Mouse (Mus musculus) intestine, embryonic 16.5 days (tissue): ENCODE measurements around the gene Cerkl. TPM values are rescaled to one million over a fixed set of nuclear protein-coding genes. Genes with fewer than 3 reads are reported as not detected.

ENCODE experiments used
- ATAC-seq: fragments of 200-750 bp; cut with Nextera tagmentation; 2 replicates; pipeline ENCODE4 v1.8.0; 2017; ENCODE audit warnings: moderate TSS enrichment, moderate library complexity
- H3K27ac ChIP-seq: fragments of 300-500 bp; sonication (generic); 2 replicates; pipeline ENCODE4 v1.5.1; 2014; ENCODE audit warnings: mild to moderate bottlenecking, low read length
- H3K27me3 ChIP-seq: fragments of 300-500 bp; sonication (generic); replicated peaks from 2 replicates; pipeline ENCODE4 v1.6.1; 2014; ENCODE audit warnings: low read length, control low read depth, mixed read lengths; ENCODE audit not compliant: control insufficient read depth, insufficient read depth
- H3K36me3 ChIP-seq: fragments of 300-500 bp; sonication (generic); 2 replicates; pipeline ENCODE4 v1.6.1; 2014; ENCODE audit warnings: low read length, control low read depth; ENCODE audit not compliant: control insufficient read depth, insufficient read depth
- H3K4me1 ChIP-seq: fragments of 300-500 bp; sonication (generic); 2 replicates; pipeline ENCODE4 v1.6.1; 2014; ENCODE audit warnings: low read length, control low read depth, mixed read lengths; ENCODE audit not compliant: control insufficient read depth, insufficient read depth
- H3K4me2 ChIP-seq: fragments of 300-500 bp; sonication (generic); 2 replicates; pipeline ENCODE4 v1.6.1; 2014; ENCODE audit warnings: low read depth, low read length, control low read depth
- H3K4me3 ChIP-seq: fragments of 300-500 bp; sonication (generic); 2 replicates; pipeline ENCODE4 v1.5.1; 2014; ENCODE audit warnings: mild to moderate bottlenecking, low read length
- H3K9ac ChIP-seq: fragments of 300-500 bp; sonication (generic); 2 replicates; pipeline ENCODE4 v1.6.1; 2014; ENCODE audit warnings: low read depth, low read length
- H3K9me3 ChIP-seq: fragments of 300-500 bp; sonication (generic); 2 replicates; pipeline ENCODE4 v1.6.1; 2016; ENCODE audit warnings: low read length, control low read depth; ENCODE audit not compliant: control insufficient read depth
- WGBS: fragments of 180-500 bp; shearing (Covaris S2); extraction: QIAGEN DNeasy Blood & Tissue Kit; methylation state at CpG from one replicate; pipeline ENCODE4 v1.1.7; 2014; 5-methylcytosine and 5-hydroxymethylcytosine counted together
- polyA plus RNA-seq: library from polyadenylated mRNA; unstranded; fragments of >200 nt; fragmentation: Nextera tagmentation; extraction: Ambion mirVana; gene quantifications from 2 replicates; pipeline ENCODE4 v1.2.1, GENCODE M21; 2015

Gene Cerkl
- polyA plus RNA-seq, 1 experiment from 2014 or later: 1.1 TPM

GRCm38 (mm10) chr2:79312499-79312898, 144.1 kb downstream of the Cerkl start:
- Histone ChIP-seq H3K4me2 (no peak overlapping the region), H3K9me3 (no peaks in the 10 kb centered on the region), H3K9ac (no peak overlapping the region), H3K27ac (no peak overlapping the region), H3K36me3 (no peaks in the 10 kb centered on the region), H3K27me3 (no peaks in the 10 kb centered on the region), H3K4me3 (no peak overlapping the region), H3K4me1 (no peaks in the 10 kb centered on the region)
- 67% methylated on average over 4 of the region's 4 CpGs for WGBS
- ATAC-seq: no peak

- no peak overlapping the region for H3K27ac ChIP-seq
- 83% methylated on average over 13 of the region's 13 CpGs for WGBS
- no peak for ATAC-seq
- H3K9me3 ChIP-seq: no peaks in the 10 kb centered on the region
- H3K4me3 ChIP-seq: no peak overlapping the region
- no peak overlapping the region for H3K4me2 ChIP-seq
- H3K4me1 ChIP-seq: no peaks in the 10 kb centered on the region
- H3K27me3 ChIP-seq: no peaks in the 10 kb centered on the region
- no peak overlapping the region for H3K9ac ChIP-seq
- no peaks in the 10 kb centered on the region for H3K36me3 ChIP-seq
These were observed 147.0 kb downstream of the Cerkl start for GRCm38 (mm10) chr2:79309454-79310118.

GRCm38 (mm10) chr2:79307549-79307948, 149.0 kb downstream of the Cerkl start:
- H3K27me3 ChIP-seq: no peaks in the 10 kb centered on the region
- no peaks in the 10 kb centered on the region for H3K4me1 ChIP-seq
- no peaks in the 10 kb centered on the region for H3K9me3 ChIP-seq
- no peak overlapping the region for H3K4me3 ChIP-seq
- no peak overlapping the region for H3K9ac ChIP-seq
- 77% methylated on average over 4 of the region's 4 CpGs for WGBS
- H3K4me2 ChIP-seq: no peak overlapping the region
- no peak overlapping the region for H3K27ac ChIP-seq
- no peaks in the 10 kb centered on the region for H3K36me3 ChIP-seq
- no peak for ATAC-seq

- Histone ChIP-seq H3K4me1 (no peaks in the 10 kb centered on the region), H3K9ac (no peak overlapping the region), H3K27ac (no peak overlapping the region), H3K9me3 (no peaks in the 10 kb centered on the region), H3K36me3 (no peaks in the 10 kb centered on the region), H3K4me2 (no peak overlapping the region), H3K4me3 (no peak overlapping the region), H3K27me3 (no peaks in the 10 kb centered on the region)
- no peak for ATAC-seq
These were observed 154.2 kb downstream of the Cerkl start for GRCm38 (mm10) chr2:79302398-79302797.

DNA sequence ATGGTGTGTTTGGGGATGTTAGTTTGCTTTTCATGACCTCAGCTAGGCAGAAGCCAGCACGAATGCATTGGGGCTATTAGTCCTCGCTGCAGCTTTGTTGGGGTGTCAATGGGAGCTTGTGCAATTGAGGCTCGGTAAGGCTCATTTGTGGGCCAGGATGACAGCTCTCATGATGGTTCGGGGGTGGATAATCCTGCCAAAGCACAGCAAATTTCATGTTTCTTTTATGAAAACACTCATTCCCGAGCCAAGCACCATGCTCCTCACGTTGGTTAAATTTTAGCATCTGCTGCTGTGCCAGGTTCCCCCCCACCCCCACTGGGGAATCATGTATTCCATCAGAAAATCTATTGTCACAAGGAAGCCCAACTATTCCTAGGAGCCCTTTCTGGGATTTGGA, 164.2 kb downstream of the Cerkl start:
- Histone ChIP-seq H3K27ac (no peak overlapping the region), H3K27me3 (no peaks in the 10 kb centered on the region), H3K4me1 (no peaks in the 10 kb centered on the region), H3K9ac (no peak overlapping the region), H3K36me3 (no peaks in the 10 kb centered on the region), H3K4me2 (no peak overlapping the region), H3K4me3 (no peak overlapping the region), H3K9me3 (no peaks in the 10 kb centered on the region)
- no peak for ATAC-seq
- 76% methylated on average over 6 of the region's 6 CpGs for WGBS

DNA sequence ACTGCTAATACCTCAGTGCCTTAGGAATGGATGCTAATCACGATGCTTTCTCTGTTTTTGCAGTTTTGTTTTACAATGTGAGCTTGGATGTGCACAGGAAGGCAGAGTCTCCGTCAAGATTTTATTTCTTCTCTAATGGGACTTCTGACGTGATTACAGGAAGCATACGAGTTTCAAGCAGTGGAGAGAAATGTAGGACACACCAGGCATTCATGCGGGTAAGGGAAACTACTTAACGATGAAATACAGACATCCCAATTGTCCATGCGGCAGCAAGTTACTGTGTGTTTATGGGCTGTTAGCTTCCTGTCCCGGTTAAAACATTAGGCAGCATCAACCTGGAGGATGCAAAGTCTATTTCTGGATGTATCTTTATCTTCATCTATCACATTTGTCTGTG, 164.7 kb downstream of the Cerkl start:
- no peak for ATAC-seq
- H3K4me1 ChIP-seq: no peaks in the 10 kb centered on the region
- no peak overlapping the region for H3K27ac ChIP-seq
- H3K27me3 ChIP-seq: no peaks in the 10 kb centered on the region
- H3K9ac ChIP-seq: no peak overlapping the region
- no peak overlapping the region for H3K4me2 ChIP-seq
- 64% methylated on average over 8 of the region's 8 CpGs for WGBS
- no peak overlapping the region for H3K4me3 ChIP-seq
- no peaks in the 10 kb centered on the region for H3K36me3 ChIP-seq
- H3K9me3 ChIP-seq: no peaks in the 10 kb centered on the region

DNA sequence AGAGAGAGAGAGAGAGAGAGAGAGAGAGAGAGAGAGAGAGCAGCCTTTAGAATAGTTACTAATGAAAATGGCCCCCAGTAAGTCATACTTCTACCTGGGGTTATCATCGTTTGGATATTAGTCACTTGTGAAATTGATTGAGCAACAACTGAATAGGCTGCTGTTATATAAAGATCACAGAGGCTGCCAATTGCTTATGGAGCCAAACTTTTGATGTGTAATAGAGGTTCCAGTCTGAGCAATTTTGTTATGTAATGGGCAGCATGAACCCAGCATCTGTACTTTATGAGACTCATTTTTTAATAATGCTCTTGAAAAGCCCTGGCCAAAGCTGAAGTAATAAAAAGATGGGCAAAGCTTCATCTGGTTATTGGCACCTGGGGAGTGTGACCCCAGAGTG, 166.4 kb downstream of the Cerkl start:
- no peak overlapping the region for H3K9ac ChIP-seq
- H3K36me3 ChIP-seq: no peaks in the 10 kb centered on the region
- no peaks in the 10 kb centered on the region for H3K9me3 ChIP-seq
- no peak overlapping the region for H3K4me2 ChIP-seq
- H3K4me3 ChIP-seq: no peak overlapping the region
- no peak for ATAC-seq
- H3K27me3 ChIP-seq: no peaks in the 10 kb centered on the region
- no peak overlapping the region for H3K27ac ChIP-seq
- WGBS: 74% methylated on average over 1 of the region's 1 CpGs
- no peaks in the 10 kb centered on the region for H3K4me1 ChIP-seq

DNA sequence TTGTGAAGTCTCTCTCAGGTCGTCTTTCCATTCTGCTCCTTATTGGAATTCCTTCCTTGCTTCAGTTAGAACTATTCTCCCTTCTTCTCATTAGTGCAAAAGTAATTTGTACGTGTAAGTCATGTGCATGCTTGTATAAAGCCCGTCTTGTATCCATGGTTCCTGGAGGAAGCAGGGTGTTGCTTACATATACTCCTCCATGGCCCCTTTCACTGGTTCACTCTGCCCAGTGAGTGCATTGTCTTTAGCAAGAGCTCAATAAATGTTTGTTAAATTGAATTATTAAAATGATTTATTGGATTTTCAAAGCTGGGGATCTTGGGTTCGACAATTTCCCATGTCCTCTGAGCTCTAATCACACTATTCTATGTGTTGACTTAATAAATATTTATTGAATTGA, 172.4 kb downstream of the Cerkl start:
- H3K4me1 ChIP-seq: no peaks in the 10 kb centered on the region
- H3K4me2 ChIP-seq: no peak overlapping the region
- H3K27me3 ChIP-seq: no peaks in the 10 kb centered on the region
- H3K9ac ChIP-seq: no peak overlapping the region
- H3K36me3 ChIP-seq: no peaks in the 10 kb centered on the region
- H3K27ac ChIP-seq: no peak overlapping the region
- ATAC-seq: no peak
- H3K4me3 ChIP-seq: no peak overlapping the region
- no peaks in the 10 kb centered on the region for H3K9me3 ChIP-seq
- WGBS: 79% methylated on average over 4 of the region's 4 CpGs
